Mouse (Mus musculus) embryonic stem cell, embryonic (primary cell): Measurements from ENCODE around the gene Il1f9.
"Not testable (repeated sequence)": the region's sequence is repeated elsewhere in the genome, so short reads cannot be mapped to it uniquely, and the experiment has no call there.

ENCODE experiments used
- CTCF ChIA-PET, 4 experiments: fragments of 300-600 bp in 2 of 4; fragments of 350-600 bp in 2 of 4; sonication (Branson Sonifier 250); formaldehyde crosslinking; loops; one replicate each; lab custom pipeline; 2022; ENCODE audit warnings: inconsistent platforms in 2 of 4; lab: Charles Lee
- POLR2A ChIA-PET, 4 experiments: fragments of 300-600 bp in 2 of 4; fragments of 350-600 bp in 2 of 4; sonication (Branson Sonifier 250); formaldehyde crosslinking; loops; one replicate each; lab custom pipeline; 2022; ENCODE audit warnings: antibody characterized with exemption in 4 of 4, inconsistent platforms in 1 of 4; lab: Charles Lee

Gene Il1f9

DNA sequence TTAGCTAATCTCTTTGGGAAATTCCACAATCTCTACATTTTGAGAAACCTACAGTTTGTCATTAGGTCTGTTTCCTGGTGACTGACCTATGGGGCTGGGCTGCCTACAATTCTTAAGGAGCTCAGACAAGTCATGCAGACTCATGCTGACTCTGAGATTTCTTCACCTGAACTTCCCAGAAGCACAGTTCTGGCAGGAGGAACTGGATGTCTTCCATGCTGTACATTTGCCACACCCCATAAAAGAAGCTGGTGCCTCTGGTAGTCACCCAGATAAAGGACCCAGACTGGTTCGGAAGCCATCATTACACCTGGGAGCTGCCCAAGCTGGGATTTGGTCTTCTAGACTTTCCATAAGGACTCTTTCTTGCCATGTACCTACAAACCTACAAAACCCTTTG lies at the start of gene Il1f9:
TSS of gene Il1f9 (plus strand) at position 301 of the 400 bp plus-strand sequence.
- ChIA-PET POLR2A (no interaction called here), CTCF (no interaction called here)

GRCm38 (mm10) chr2:24152861-24153260 lies 33.4 kb upstream of the Il1f9 start, which contains the start of gene Il1f8:
TSS of gene Il1f8 (plus strand) at chr2:24153161.
- POLR2A ChIA-PET: no interaction called here
- CTCF ChIA-PET: no interaction called here

GRCm38 (mm10) chr2:24181683-24182331 lies 4.5 kb upstream of the Il1f9 start:
- CTCF ChIA-PET: interaction anchor here in 3 of 4 experiments (0.5 to 0.7 kb wide), 6 partner anchors 115 to 718 kb away, joined by 3 read pairs; no protein-coding TSS in a partner anchor

DNA sequence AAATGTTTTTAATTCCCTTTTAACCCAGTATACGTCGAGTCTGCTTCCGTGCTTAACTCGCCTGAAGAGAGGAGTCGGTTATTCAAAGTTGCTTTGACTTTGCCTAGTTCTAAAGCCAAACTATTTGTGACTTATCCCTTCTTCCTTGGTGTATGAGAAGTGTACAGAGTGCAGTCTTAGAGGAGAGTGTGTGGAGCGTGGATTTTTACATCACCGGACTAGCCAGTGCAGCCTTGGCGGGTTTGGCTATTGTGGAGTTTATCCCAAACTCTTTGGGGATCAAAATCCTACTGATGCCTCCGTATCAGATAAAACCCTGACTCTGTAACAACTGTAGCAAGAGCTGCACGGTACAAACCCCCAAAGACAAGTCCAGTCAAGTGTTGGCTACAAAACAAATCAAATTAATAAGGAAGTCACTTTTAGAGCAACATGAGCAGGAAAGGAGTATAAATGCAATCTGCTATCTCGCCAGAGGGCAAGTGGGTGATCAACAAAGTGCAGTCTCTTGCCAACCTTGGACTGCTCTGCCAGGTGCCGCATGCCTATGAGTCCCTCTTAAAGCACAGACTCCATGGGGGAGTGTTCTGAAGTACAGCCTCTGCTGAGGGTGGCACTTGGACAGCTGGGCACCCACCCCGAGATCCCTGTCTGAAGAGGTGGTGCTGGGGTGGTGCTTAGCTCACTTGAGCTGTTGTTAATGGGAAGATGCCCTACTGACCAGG lies 3.7 kb upstream of the Il1f9 start:
- POLR2A ChIA-PET: not testable (repeated sequence)
- CTCF ChIA-PET: interaction anchor here in 3 of 4 experiments (0.5 to 0.7 kb wide), 6 partner anchors 114 to 719 kb away, joined by 3 read pairs; no protein-coding TSS in a partner anchor

More at GRCm38 (mm10) chr2:24181683-24182331, 4.5 kb upstream of the Il1f9 start:
- POLR2A ChIA-PET: not testable (repeated sequence)

- POLR2A ChIA-PET, CTCF ChIA-PET: not testable (repeated sequence)
Measured at GRCm38 (mm10) chr2:24184092-24184491, 2.2 kb upstream of the Il1f9 start.

GRCm38 (mm10) chr2:24187585-24187984 lies 1.3 kb downstream of the Il1f9 start:
- ChIA-PET POLR2A (interaction anchor here in 1 of 4 experiments (0.6 kb wide), 1 partner anchor 100 kb away, joined by 3 read pairs; no protein-coding TSS in a partner anchor), CTCF (interaction anchor here in 1 of 4 experiments (0.6 to 1.0 kb wide), 2 partner anchors 716 to 873 kb away, joined by 3 read pairs; no protein-coding TSS in a partner anchor)

- CTCF ChIA-PET: interaction anchor here in 1 of 4 experiments (0.6 to 1.0 kb wide), 2 partner anchors 716 to 874 kb away, joined by 3 read pairs; no protein-coding TSS in a partner anchor
- POLR2A ChIA-PET: no interaction called here
Measured at GRCm38 (mm10) chr2:24188189-24188588, 1.9 kb downstream of the Il1f9 start.

DNA sequence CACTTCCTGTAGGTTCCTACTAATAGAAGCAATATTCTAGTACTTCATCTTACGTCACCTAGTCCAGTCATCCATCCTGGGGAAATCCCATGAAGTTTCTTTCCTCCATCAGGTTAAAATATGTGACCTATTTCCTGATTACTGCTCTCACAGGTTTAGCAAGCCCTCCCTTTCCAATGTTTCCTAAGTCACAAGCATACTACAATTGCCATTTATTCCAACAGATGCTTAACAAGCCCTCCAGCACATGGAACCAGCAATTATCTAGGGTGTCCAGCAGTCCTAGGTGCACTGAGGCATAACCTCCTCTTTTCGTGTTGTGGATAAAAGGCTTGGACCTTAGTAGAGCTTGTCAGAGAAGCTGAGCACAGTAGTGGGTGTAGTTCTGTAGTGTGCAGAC lies 28.8 kb downstream of the Il1f9 start, which contains the start of gene Il1f6:
TSS of gene Il1f6 (plus strand) at position 301 of the 400 bp plus-strand sequence.
- ChIA-PET CTCF (no interaction called here), POLR2A (no interaction called here)

DNA sequence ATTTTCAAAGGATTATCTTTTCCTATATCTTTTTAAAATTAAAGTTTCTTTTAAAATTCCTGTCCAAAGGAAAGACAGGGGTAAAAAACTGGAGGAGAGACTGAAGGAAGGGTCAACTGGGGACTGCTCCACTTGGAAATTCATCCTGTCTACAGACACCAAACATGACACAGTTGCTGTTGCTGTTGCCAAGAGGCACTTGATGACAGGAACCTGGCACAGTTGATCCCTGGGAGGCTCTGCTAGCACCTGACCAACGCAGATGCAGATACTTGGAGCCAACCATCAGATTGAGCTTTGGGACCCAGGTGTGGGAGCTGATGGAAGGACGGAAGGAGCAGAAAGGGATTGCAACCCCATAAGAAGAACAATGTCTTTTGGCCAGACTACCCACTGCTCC lies 40.9 kb downstream of the Il1f9 start:
- POLR2A ChIA-PET: no interaction called here
- CTCF ChIA-PET: no interaction called here
